ENCODE assay signal across 8 mouse cellular contexts in the genomic region with DNA sequence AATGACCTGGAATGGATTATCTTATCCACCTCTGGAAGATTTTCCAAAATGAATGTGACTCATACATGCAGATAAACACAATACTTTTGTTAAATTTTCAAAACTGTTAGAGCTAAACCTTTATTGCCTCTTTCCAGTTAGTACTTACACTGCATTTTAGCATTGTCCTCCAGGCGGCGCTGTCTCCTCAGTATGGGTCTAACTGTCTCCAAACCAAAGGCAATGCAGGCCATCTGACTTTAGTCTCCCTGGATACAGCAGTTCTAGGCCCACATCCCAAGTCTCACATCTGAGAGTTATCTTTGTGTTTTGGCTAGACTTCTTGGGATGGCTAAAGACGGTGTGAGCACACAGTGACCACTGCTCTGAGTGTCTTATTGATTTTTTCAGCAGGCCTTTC.
DNase-seq lines count a peak whose midpoint lies in the region; ATAC-seq and TF ChIP-seq lines count a peak whose summit lies in the region.

No protein-coding gene starts in this region.

- no peak overlapping the region for H3K27ac ChIP-seq in hindbrain, embryonic 10.5 days
- no peak overlapping the region for H3K27ac ChIP-seq in hindbrain, embryonic 12.5 days
- H3K27ac ChIP-seq in bone marrow, adult 2 months (ENCODE audit: control insufficient read depth, insufficient read depth, low read depth, low read length, poor library complexity): no peak overlapping the region
- no peak overlapping the region for H3K27ac ChIP-seq in embryonic facial prominence, embryonic 14.5 days (replicated peaks; ENCODE audit: low read depth, low read length)
- no peak overlapping the region for H3K27ac ChIP-seq in left cerebral cortex, adult 2 months
- H3K27ac ChIP-seq in midbrain, postnatal 0 days (ENCODE audit: low read depth, low read length): no peak overlapping the region

- H3K4me1 ChIP-seq in hindbrain, embryonic 10.5 days (replicated peaks): no peaks in the 10 kb centered on the region
- H3K4me1 ChIP-seq in hindbrain, embryonic 12.5 days: no peaks in the 10 kb centered on the region
- no peaks in the 10 kb centered on the region for H3K4me1 ChIP-seq in bone marrow, adult 2 months (ENCODE audit: control insufficient read depth, insufficient read depth, low read length)
- H3K4me1 ChIP-seq in embryonic facial prominence, embryonic 14.5 days (ENCODE audit: control insufficient read depth, insufficient read depth, low read length): no peaks in the 10 kb centered on the region
- no peaks in the 10 kb centered on the region for H3K4me1 ChIP-seq in midbrain, postnatal 0 days (ENCODE audit: insufficient read depth, low read length)

- H3K4me3 ChIP-seq in hindbrain, embryonic 10.5 days: no peak overlapping the region
- H3K4me3 ChIP-seq in hindbrain, embryonic 12.5 days: no peak overlapping the region
- H3K4me3 ChIP-seq in bone marrow, adult 2 months (replicated peaks; ENCODE audit: control insufficient read depth, low read depth, low read length): no peak overlapping the region
- H3K4me3 ChIP-seq in embryonic facial prominence, embryonic 14.5 days (ENCODE audit: low read depth, low read length): no peak overlapping the region
- H3K4me3 ChIP-seq in left cerebral cortex, adult 2 months: no peak overlapping the region
- H3K4me3 ChIP-seq in midbrain, postnatal 0 days (ENCODE audit: low read depth, low read length): no peak overlapping the region

- no peaks in the 10 kb centered on the region for H3K27me3 ChIP-seq in hindbrain, embryonic 10.5 days (ENCODE audit: insufficient read depth, poor library complexity, severe bottlenecking)
- H3K27me3 ChIP-seq in hindbrain, embryonic 12.5 days: no peaks in the 10 kb centered on the region
- H3K27me3 ChIP-seq in embryonic facial prominence, embryonic 14.5 days (replicated peaks; ENCODE audit: control insufficient read depth, insufficient read depth, low read length): no peaks in the 10 kb centered on the region
- H3K27me3 ChIP-seq in midbrain, postnatal 0 days (ENCODE audit: insufficient read depth, low read length): no peaks in the 10 kb centered on the region

- H3K9ac ChIP-seq in hindbrain, embryonic 12.5 days: no peak overlapping the region
- H3K9ac ChIP-seq in embryonic facial prominence, embryonic 14.5 days (ENCODE audit: low read depth, low read length): no peak overlapping the region
- H3K9ac ChIP-seq in midbrain, postnatal 0 days (replicated peaks; ENCODE audit: low read length, poor library complexity, severe bottlenecking): no peak overlapping the region

- H3K9me3 ChIP-seq in hindbrain, embryonic 10.5 days: no peaks in the 10 kb centered on the region
- H3K9me3 ChIP-seq in hindbrain, embryonic 12.5 days (replicated peaks): no peaks in the 10 kb centered on the region
- H3K9me3 ChIP-seq in embryonic facial prominence, embryonic 14.5 days (ENCODE audit: control insufficient read depth, low read length): no peaks in the 10 kb centered on the region
- no peaks in the 10 kb centered on the region for H3K9me3 ChIP-seq in midbrain, postnatal 0 days (ENCODE audit: low read length)

- WGBS in hindbrain, embryonic 10.5 days: 25% methylated on average over 3 of the region's 3 CpGs
- WGBS in hindbrain, embryonic 12.5 days: 19% methylated on average over 3 of the region's 3 CpGs
- 34% methylated on average over 3 of the region's 3 CpGs for WGBS in bone marrow, adult 2 months
- 17% methylated on average over 3 of the region's 3 CpGs for WGBS in embryonic facial prominence, embryonic 14.5 days
- 24% methylated on average over 3 of the region's 3 CpGs for WGBS in midbrain, postnatal 0 days

- intact Hi-C loops in heart, postnatal 36 days (cut with DNase I): loop anchor here (1.0 to 10.0 kb wide), 4 partner anchors 169 to 1019 kb away; no protein-coding TSS in a partner anchor
- intact Hi-C loops in left cerebral cortex, adult 2 months (cut with DNase I): loop anchor here (1.0 to 2.0 kb wide), 2 partner anchors 526 to 841 kb away; no protein-coding TSS in a partner anchor

- H3K4me2 ChIP-seq in hindbrain, embryonic 12.5 days (replicated peaks): no peak overlapping the region
- no peak overlapping the region for H3K4me2 ChIP-seq in embryonic facial prominence, embryonic 14.5 days (ENCODE audit: low read depth, low read length)
- no peak overlapping the region for H3K4me2 ChIP-seq in midbrain, postnatal 0 days (ENCODE audit: low read depth, low read length, poor library complexity, severe bottlenecking)

- H3K36me3 ChIP-seq in hindbrain, embryonic 10.5 days: no peaks in the 10 kb centered on the region
- no peaks in the 10 kb centered on the region for H3K36me3 ChIP-seq in hindbrain, embryonic 12.5 days
- H3K36me3 ChIP-seq in embryonic facial prominence, embryonic 14.5 days (ENCODE audit: control insufficient read depth, insufficient read depth, low read length): no peaks in the 10 kb centered on the region
- H3K36me3 ChIP-seq in midbrain, postnatal 0 days (ENCODE audit: insufficient read depth, low read length): no peaks in the 10 kb centered on the region

- peak; percentile 69 for DNase-seq in hindbrain, embryonic 10.5 days (ENCODE audit: low spot score)
- peak; percentile 62 for DNase-seq in embryonic facial prominence, embryonic 14.5 days (ENCODE audit: low spot score)
- DNase-seq in heart, postnatal 36 days: peak; percentile 79 to 88
- peak; percentile 65 to 79 for DNase-seq in left cerebral cortex, adult 2 months (ENCODE audit: extremely low spot score in 1 of 2, low spot score in 2 of 2)
- DNase-seq in midbrain, postnatal 0 days (ENCODE audit: low spot score): peak; percentile 81
- peak; percentile 53 to 87 for DNase-seq in spleen, postnatal 4 days (ENCODE audit: low spot score in 2 of 2)

- peak; percentile 56 for TF ChIP-seq CTCF in bone marrow, adult 2 months (IDR thresholded peaks at IDR 0.05; ENCODE audit: control insufficient read depth, insufficient read depth, low read length)
- peak; percentile 83 for TF ChIP-seq CTCF in left cerebral cortex, adult 2 months (IDR thresholded peaks at IDR 0.05)
- TF ChIP-seq CTCF in midbrain, postnatal 0 days (IDR thresholded peaks at IDR 0.05): peak; percentile 78

- no peak for TF ChIP-seq POLR2A in bone marrow, adult 2 months (IDR thresholded peaks at IDR 0.05; ENCODE audit: borderline replicate concordance, control insufficient read depth, low read depth, low read length)

- no peak for ATAC-seq in hindbrain, embryonic 12.5 days (ENCODE audit: low FRiP score)
- no peak for ATAC-seq in embryonic facial prominence, embryonic 14.5 days (ENCODE audit: low read depth)
- ATAC-seq in midbrain, postnatal 0 days (ENCODE audit: low FRiP score): no peak
